Mouse (Mus musculus): ENCODE results near the gene Afdn. TPM values are rescaled to one million over a fixed set of nuclear protein-coding genes. Genes with fewer than 3 reads are reported as not detected.

The Afdn gene
- polyA plus RNA-seq, 1 experiment from 2014 or later, result 84.6 TPM

- Histone ChIP-seq H3K27me3 (ENCODE audit: control insufficient read depth, insufficient read depth, low read length) (no peaks in the 10 kb centered on the region), H3K27ac (ENCODE audit: low read length) (no peak overlapping the region), H3K9me3 (ENCODE audit: control insufficient read depth, low read depth, low read length) (no peaks in the 10 kb centered on the region), H3K4me1 (ENCODE audit: control insufficient read depth, insufficient read depth, low read length) (0 out of 2 replicates have a peak, but pooled peaks cover 5% of the 10 kb centered on the region), H3K9ac (replicated peaks; ENCODE audit: low read depth, low read length) (no peak overlapping the region), H3K4me3 (ENCODE audit: low read depth, low read length) (no peak overlapping the region), H3K36me3 (ENCODE audit: control insufficient read depth, insufficient read depth, low read length) (no peaks in the 10 kb centered on the region), H3K4me2 (replicated peaks; ENCODE audit: low read depth, low read length) (no peak overlapping the region)
- 85% methylated on average over 11 of the region's 11 CpGs for WGBS
- no peak for ATAC-seq (ENCODE audit: insufficient number of reproducible peaks, insufficient read depth, low FRiP score, low read depth)
Observed at GRCm38 (mm10) chr17:13717428-13717827, 42.9 kb upstream of the Afdn start.

- H3K4me3 ChIP-seq (ENCODE audit: low read depth, low read length), result no peak overlapping the region
- no peak overlapping the region for H3K9ac ChIP-seq (replicated peaks; ENCODE audit: low read depth, low read length)
- ATAC-seq (ENCODE audit: insufficient number of reproducible peaks, insufficient read depth, low FRiP score, low read depth), result no peak
- no peaks in the 10 kb centered on the region for H3K36me3 ChIP-seq (ENCODE audit: control insufficient read depth, insufficient read depth, low read length)
- H3K9me3 ChIP-seq (ENCODE audit: control insufficient read depth, low read depth, low read length), result no peaks in the 10 kb centered on the region
- WGBS, result 89% methylated on average over 5 of the region's 5 CpGs
- H3K4me2 ChIP-seq (replicated peaks; ENCODE audit: low read depth, low read length), result no peak overlapping the region
- 0 out of 2 replicates have a peak, but pooled peaks cover 5% of the 10 kb centered on the region for H3K4me1 ChIP-seq (ENCODE audit: control insufficient read depth, insufficient read depth, low read length)
- no peak overlapping the region for H3K27ac ChIP-seq (ENCODE audit: low read length)
- no peaks in the 10 kb centered on the region for H3K27me3 ChIP-seq (ENCODE audit: control insufficient read depth, insufficient read depth, low read length)
Observed at GRCm38 (mm10) chr17:13720187-13720586, 40.2 kb upstream of the Afdn start.

- no peak overlapping the region for H3K9ac ChIP-seq (replicated peaks; ENCODE audit: low read depth, low read length)
- H3K9me3 ChIP-seq (ENCODE audit: control insufficient read depth, low read depth, low read length), result no peaks in the 10 kb centered on the region
- no peak overlapping the region for H3K4me3 ChIP-seq (ENCODE audit: low read depth, low read length)
- H3K4me2 ChIP-seq (replicated peaks; ENCODE audit: low read depth, low read length), result no peak overlapping the region
- ATAC-seq (ENCODE audit: insufficient number of reproducible peaks, insufficient read depth, low FRiP score, low read depth), result no peak
- 87% methylated on average over 2 of the region's 2 CpGs for WGBS
- H3K27me3 ChIP-seq (ENCODE audit: control insufficient read depth, insufficient read depth, low read length), result no peaks in the 10 kb centered on the region
- H3K27ac ChIP-seq (ENCODE audit: low read length), result no peak overlapping the region
- no peaks in the 10 kb centered on the region for H3K36me3 ChIP-seq (ENCODE audit: control insufficient read depth, insufficient read depth, low read length)
- no peaks in the 10 kb centered on the region for H3K4me1 ChIP-seq (ENCODE audit: control insufficient read depth, insufficient read depth, low read length)
Observed at GRCm38 (mm10) chr17:13721372-13721771, 39.0 kb upstream of the Afdn start.

- Histone ChIP-seq H3K9me3 (ENCODE audit: control insufficient read depth, low read depth, low read length) (no peaks in the 10 kb centered on the region), H3K4me1 (ENCODE audit: control insufficient read depth, insufficient read depth, low read length) (no peaks in the 10 kb centered on the region), H3K27me3 (ENCODE audit: control insufficient read depth, insufficient read depth, low read length) (no peaks in the 10 kb centered on the region), H3K27ac (ENCODE audit: low read length) (no peak overlapping the region), H3K9ac (replicated peaks; ENCODE audit: low read depth, low read length) (no peak overlapping the region), H3K4me3 (ENCODE audit: low read depth, low read length) (no peak overlapping the region), H3K4me2 (replicated peaks; ENCODE audit: low read depth, low read length) (no peak overlapping the region), H3K36me3 (ENCODE audit: control insufficient read depth, insufficient read depth, low read length) (no peaks in the 10 kb centered on the region)
- ATAC-seq (ENCODE audit: insufficient number of reproducible peaks, insufficient read depth, low FRiP score, low read depth), result no peak
- WGBS, result 68% methylated on average over 2 of the region's 2 CpGs
Observed at GRCm38 (mm10) chr17:13722434-13722833, 37.9 kb upstream of the Afdn start.

- H3K27me3 ChIP-seq (ENCODE audit: control insufficient read depth, insufficient read depth, low read length), result no peaks in the 10 kb centered on the region
- no peaks in the 10 kb centered on the region for H3K4me1 ChIP-seq (ENCODE audit: control insufficient read depth, insufficient read depth, low read length)
- H3K36me3 ChIP-seq (ENCODE audit: control insufficient read depth, insufficient read depth, low read length), result no peaks in the 10 kb centered on the region
- 45% methylated on average over 4 of the region's 4 CpGs for WGBS
- H3K4me2 ChIP-seq (replicated peaks; ENCODE audit: low read depth, low read length), result no peak overlapping the region
- H3K27ac ChIP-seq (ENCODE audit: low read length), result no peak overlapping the region
- H3K4me3 ChIP-seq (ENCODE audit: low read depth, low read length), result no peak overlapping the region
- H3K9me3 ChIP-seq (ENCODE audit: control insufficient read depth, low read depth, low read length), result no peaks in the 10 kb centered on the region
- no peak for ATAC-seq (ENCODE audit: insufficient number of reproducible peaks, insufficient read depth, low FRiP score, low read depth)
- no peak overlapping the region for H3K9ac ChIP-seq (replicated peaks; ENCODE audit: low read depth, low read length)
Observed at GRCm38 (mm10) chr17:13725004-13725550, 35.3 kb upstream of the Afdn start.

GRCm38 (mm10) chr17:13726832-13727355 is 33.4 kb upstream of the Afdn start:
- Histone ChIP-seq H3K4me3 (ENCODE audit: low read depth, low read length) (no peak overlapping the region), H3K4me1 (ENCODE audit: control insufficient read depth, insufficient read depth, low read length) (no peaks in the 10 kb centered on the region), H3K9me3 (ENCODE audit: control insufficient read depth, low read depth, low read length) (no peaks in the 10 kb centered on the region), H3K27ac (ENCODE audit: low read length) (no peak overlapping the region), H3K4me2 (replicated peaks; ENCODE audit: low read depth, low read length) (no peak overlapping the region), H3K27me3 (ENCODE audit: control insufficient read depth, insufficient read depth, low read length) (no peaks in the 10 kb centered on the region), H3K36me3 (ENCODE audit: control insufficient read depth, insufficient read depth, low read length) (no peaks in the 10 kb centered on the region), H3K9ac (replicated peaks; ENCODE audit: low read depth, low read length) (no peak overlapping the region)
- 91% methylated on average over 8 of the region's 8 CpGs for WGBS
- no peak for ATAC-seq (ENCODE audit: insufficient number of reproducible peaks, insufficient read depth, low FRiP score, low read depth)

- ATAC-seq (ENCODE audit: insufficient number of reproducible peaks, insufficient read depth, low FRiP score, low read depth), result no peak
- Histone ChIP-seq H3K9ac (replicated peaks; ENCODE audit: low read depth, low read length) (no peak overlapping the region), H3K4me2 (replicated peaks; ENCODE audit: low read depth, low read length) (no peak overlapping the region), H3K27me3 (ENCODE audit: control insufficient read depth, insufficient read depth, low read length) (no peaks in the 10 kb centered on the region), H3K36me3 (ENCODE audit: control insufficient read depth, insufficient read depth, low read length) (no peaks in the 10 kb centered on the region), H3K4me3 (ENCODE audit: low read depth, low read length) (no peak overlapping the region), H3K27ac (ENCODE audit: low read length) (no peak overlapping the region), H3K9me3 (ENCODE audit: control insufficient read depth, low read depth, low read length) (no peaks in the 10 kb centered on the region), H3K4me1 (ENCODE audit: control insufficient read depth, insufficient read depth, low read length) (no peaks in the 10 kb centered on the region)
- 88% methylated on average over 6 of the region's 6 CpGs for WGBS
Observed at GRCm38 (mm10) chr17:13730980-13731726, 29.2 kb upstream of the Afdn start.

GRCm38 (mm10) chr17:13731727-13732112 is 28.6 kb upstream of the Afdn start:
- Histone ChIP-seq H3K4me2 (replicated peaks; ENCODE audit: low read depth, low read length) (no peak overlapping the region), H3K9me3 (ENCODE audit: control insufficient read depth, low read depth, low read length) (no peaks in the 10 kb centered on the region), H3K27ac (ENCODE audit: low read length) (no peak overlapping the region), H3K36me3 (ENCODE audit: control insufficient read depth, insufficient read depth, low read length) (no peaks in the 10 kb centered on the region), H3K4me1 (ENCODE audit: control insufficient read depth, insufficient read depth, low read length) (no peaks in the 10 kb centered on the region), H3K27me3 (ENCODE audit: control insufficient read depth, insufficient read depth, low read length) (no peaks in the 10 kb centered on the region), H3K4me3 (ENCODE audit: low read depth, low read length) (no peak overlapping the region), H3K9ac (replicated peaks; ENCODE audit: low read depth, low read length) (no peak overlapping the region)
- ATAC-seq (ENCODE audit: insufficient number of reproducible peaks, insufficient read depth, low FRiP score, low read depth), result no peak
- WGBS, result 56% methylated on average over 4 of the region's 4 CpGs

Measured in stomach, embryonic 14.5 days (tissue).